Mouse (Mus musculus): ENCODE results near the gene Rfx8.

Rfx8 gene

GRCm38 (mm10) chr1:39720632-39721350 lies at the start of gene Rfx8:
Gene Rfx8 (minus strand): TSS chr1:39720997.
- in situ Hi-C loops (cut with MboI, MseI) = no loop called here

- in situ Hi-C loops (cut with MboI, MseI) = no loop called here
These were observed 49.6 kb upstream of the Rfx8 start for GRCm38 (mm10) chr1:39770436-39770835.

GRCm38 (mm10) chr1:39768017-39768416 lies 47.2 kb upstream of the Rfx8 start:
- in situ Hi-C loops (cut with MboI, MseI) = no loop called here

GRCm38 (mm10) chr1:39765854-39766493 lies 45.2 kb upstream of the Rfx8 start:
- in situ Hi-C loops (cut with MboI, MseI) = no loop called here

GRCm38 (mm10) chr1:39762025-39762370 lies 41.2 kb upstream of the Rfx8 start:
- in situ Hi-C loops (cut with MboI, MseI) = no loop called here

- in situ Hi-C loops (cut with MboI, MseI) = no loop called here
These were observed 40.6 kb upstream of the Rfx8 start for GRCm38 (mm10) chr1:39761211-39762024.

GRCm38 (mm10) chr1:39760181-39760715 lies 39.5 kb upstream of the Rfx8 start:
- in situ Hi-C loops (cut with MboI, MseI) = no loop called here

GRCm38 (mm10) chr1:39759231-39760175 lies 38.7 kb upstream of the Rfx8 start:
- in situ Hi-C loops (cut with MboI, MseI) = no loop called here

GRCm38 (mm10) chr1:39758244-39758643 lies 37.4 kb upstream of the Rfx8 start:
- in situ Hi-C loops (cut with MboI, MseI) = no loop called here

GRCm38 (mm10) chr1:39756952-39757351 lies 36.2 kb upstream of the Rfx8 start:
- in situ Hi-C loops (cut with MboI, MseI) = no loop called here

- in situ Hi-C loops (cut with MboI, MseI) = no loop called here
These were observed 33.6 kb upstream of the Rfx8 start for GRCm38 (mm10) chr1:39754224-39754957.

- in situ Hi-C loops (cut with MboI, MseI) = no loop called here
These were observed 30.7 kb upstream of the Rfx8 start for GRCm38 (mm10) chr1:39751537-39751936.

- in situ Hi-C loops (cut with MboI, MseI) = loop anchor here in 1 of 2 experiments (5.0 kb wide), 1 partner anchor 47 kb away; no protein-coding TSS in a partner anchor
These were observed 28.9 kb upstream of the Rfx8 start for GRCm38 (mm10) chr1:39749664-39750063.

- in situ Hi-C loops (cut with MboI, MseI) = loop anchor here in 1 of 2 experiments (5.0 kb wide), 1 partner anchor 47 kb away; no protein-coding TSS in a partner anchor
These were observed 28.4 kb upstream of the Rfx8 start for GRCm38 (mm10) chr1:39749214-39749613.

- in situ Hi-C loops (cut with MboI, MseI) = loop anchor here in 1 of 2 experiments (5.0 kb wide), 1 partner anchor 46 kb away; no protein-coding TSS in a partner anchor
These were observed 27.9 kb upstream of the Rfx8 start for GRCm38 (mm10) chr1:39748666-39749065.

- in situ Hi-C loops (cut with MboI, MseI) = loop anchor here in 1 of 2 experiments (5.0 kb wide), 1 partner anchor 44 kb away; no protein-coding TSS in a partner anchor
These were observed 25.7 kb upstream of the Rfx8 start for GRCm38 (mm10) chr1:39746464-39746863.

GRCm38 (mm10) chr1:39740948-39741347 lies 20.2 kb upstream of the Rfx8 start:
- in situ Hi-C loops (cut with MboI, MseI) = no loop called here

- in situ Hi-C loops (cut with MboI, MseI) = no loop called here
These were observed 19.2 kb upstream of the Rfx8 start for GRCm38 (mm10) chr1:39740002-39740401.

- in situ Hi-C loops (cut with MboI, MseI) = no loop called here
These were observed 15.3 kb upstream of the Rfx8 start for GRCm38 (mm10) chr1:39735927-39736604.
